Mouse (Mus musculus) small intestine, adult 2 months (tissue): Measurements from ENCODE around the gene Fam187a. TPM values are rescaled to one million over a fixed set of nuclear protein-coding genes. Genes with fewer than 3 reads are reported as not detected.
A peak's percentile ranks its signal among the peaks of the same experiment; 100 is the strongest.

ENCODE experiments used
- H3K27ac ChIP-seq: fragments of 200-500 bp; 2 replicates; pipeline ENCODE4 v1.5.1; 2012; ENCODE audit warnings: low read depth, low read length, control low read depth, inconsistent platforms; ENCODE audit not compliant: insufficient read depth
- H3K27me3 ChIP-seq: fragments of 200-500 bp; 2 replicates; pipeline ENCODE4 v1.6.1; 2012; ENCODE audit warnings: mild to moderate bottlenecking, moderate library complexity, low read length, inconsistent platforms; ENCODE audit not compliant: control insufficient read depth, insufficient read depth
- H3K36me3 ChIP-seq: fragments of 200-500 bp; 2 replicates; pipeline ENCODE4 v1.6.1; 2012; ENCODE audit warnings: mild to moderate bottlenecking, low read length, control low read depth, inconsistent platforms; ENCODE audit not compliant: control insufficient read depth, insufficient read depth
- H3K4me1 ChIP-seq: fragments of 200-500 bp; 2 replicates; pipeline ENCODE4 v1.6.1; 2012; ENCODE audit warnings: low read length, inconsistent platforms, mixed read lengths; ENCODE audit not compliant: control insufficient read depth, insufficient read depth, insufficient read length
- H3K4me3 ChIP-seq: fragments of 200-500 bp; 2 replicates; pipeline ENCODE4 v1.5.1; 2012; ENCODE audit warnings: low read depth, mild to moderate bottlenecking, control low read depth, inconsistent platforms, low read length, moderate library complexity
- CTCF ChIP-seq: fragments of 200-500 bp; IDR thresholded peaks from 2 replicates; pipeline ENCODE4 v1.5.1; 2012; ENCODE audit warnings: low read depth, mild to moderate bottlenecking, control low read depth, inconsistent platforms, low read length, moderate library complexity, mixed read lengths; ENCODE audit not compliant: insufficient replicate concordance, insufficient read length; ENCODE audit errors: extremely low read depth
- POLR2A ChIP-seq: fragments of 200-500 bp; IDR thresholded peaks from 2 replicates; pipeline ENCODE4 v1.6.1; 2012; ENCODE audit warnings: low read depth, mild to moderate bottlenecking, control low read depth, inconsistent platforms, low read length, moderate library complexity
- WGBS: fragments of 180-500 bp; shearing (Covaris S2); methylation state at CpG from one replicate; pipeline ENCODE4 v1.1.7; 2018; 5-methylcytosine and 5-hydroxymethylcytosine counted together
- polyA plus RNA-seq: library from polyadenylated mRNA; depleted of rRNA; stranded (reverse); fragments of >200 nt; gene quantifications from 2 replicates; pipeline ENCODE4 v1.2.3, GENCODE M21; 2012

Gene Fam187a
- polyA plus RNA-seq, 1 experiment: not detected

- 92% methylated on average over 4 of the region's 4 CpGs for WGBS
- Histone ChIP-seq H3K4me3 (no peak overlapping the region), H3K27ac (no peak overlapping the region), H3K4me1 (peaks cover 7% of the 10 kb centered on the region; the same call in 1 of the 2 replicates), H3K27me3 (no peaks in the 10 kb centered on the region), H3K36me3 (no peaks in the 10 kb centered on the region)
- TF ChIP-seq POLR2A (no peak), CTCF (no peak)
Measured at GRCm38 (mm10) chr11:102894716-102895115, 9.7 kb downstream of the Fam187a start.

- Histone ChIP-seq H3K4me3 (no peak overlapping the region), H3K27ac (no peak overlapping the region), H3K27me3 (no peaks in the 10 kb centered on the region), H3K4me1 (peaks cover 7% of the 10 kb centered on the region; the same call in 1 of the 2 replicates), H3K36me3 (no peaks in the 10 kb centered on the region)
- 47% methylated on average over 9 of the region's 9 CpGs for WGBS
- TF ChIP-seq POLR2A (no peak), CTCF (no peak)
Measured at GRCm38 (mm10) chr11:102895779-102896178, 10.8 kb downstream of the Fam187a start.

- no peak overlapping the region for H3K27ac ChIP-seq
- no peaks in the 10 kb centered on the region for H3K27me3 ChIP-seq
- H3K36me3 ChIP-seq: no peaks in the 10 kb centered on the region
- no peak overlapping the region for H3K4me3 ChIP-seq
- no peak for TF ChIP-seq POLR2A
- TF ChIP-seq CTCF: no peak
- WGBS: 81% methylated on average over 20 of the region's 20 CpGs
- peaks cover 7% of the 10 kb centered on the region; the same call in 1 of the 2 replicates for H3K4me1 ChIP-seq
Measured at GRCm38 (mm10) chr11:102896641-102897040, 11.7 kb downstream of the Fam187a start.

- Histone ChIP-seq H3K4me3 (no peak overlapping the region), H3K4me1 (peaks cover 3% of the 10 kb centered on the region; the same call in 1 of the 2 replicates), H3K36me3 (no peaks in the 10 kb centered on the region), H3K27ac (no peak overlapping the region), H3K27me3 (no peaks in the 10 kb centered on the region)
- 75% methylated on average over 9 of the region's 9 CpGs for WGBS
- no peak for TF ChIP-seq CTCF
- TF ChIP-seq POLR2A: no peak
Measured at GRCm38 (mm10) chr11:102898408-102898807, 13.4 kb downstream of the Fam187a start.

GRCm38 (mm10) chr11:102900763-102901162 lies 15.8 kb downstream of the Fam187a start, which contains the start of gene Gfap:
Gfap (minus strand) TSS chr11:102900912.
- no peaks in the 10 kb centered on the region for H3K27me3 ChIP-seq
- no peak within 1 kb of the TSS for H3K27ac ChIP-seq
- 5% methylated on average over 7 of the region's 7 CpGs for WGBS
- H3K36me3 ChIP-seq: no peaks in the 10 kb centered on the region
- TF ChIP-seq POLR2A (no peak), CTCF (peak; percentile 88)
- no peak within 1 kb of the TSS for H3K4me3 ChIP-seq
- H3K4me1 ChIP-seq: no peaks in the 10 kb centered on the region

GRCm38 (mm10) chr11:102901199-102901598 lies 16.2 kb downstream of the Fam187a start:
- TF ChIP-seq CTCF: no peak
- no peak for TF ChIP-seq POLR2A
- Histone ChIP-seq H3K27ac (no peak overlapping the region), H3K4me3 (no peak overlapping the region), H3K4me1 (no peaks in the 10 kb centered on the region), H3K36me3 (no peaks in the 10 kb centered on the region), H3K27me3 (no peaks in the 10 kb centered on the region)
- 58% methylated on average over 4 of the region's 4 CpGs for WGBS

GRCm38 (mm10) chr11:102902107-102902506 lies 17.1 kb downstream of the Fam187a start:
- H3K4me1 ChIP-seq: no peaks in the 10 kb centered on the region
- H3K27me3 ChIP-seq: no peaks in the 10 kb centered on the region
- TF ChIP-seq CTCF: no peak
- TF ChIP-seq POLR2A: no peak
- no peak overlapping the region for H3K27ac ChIP-seq
- H3K4me3 ChIP-seq: no peak overlapping the region
- H3K36me3 ChIP-seq: 0 out of 2 replicates have a peak, but pooled peaks cover 1% of the 10 kb centered on the region
- 79% methylated on average over 5 of the region's 5 CpGs for WGBS

- H3K27ac ChIP-seq: no peak overlapping the region
- no peaks in the 10 kb centered on the region for H3K27me3 ChIP-seq
- no peaks in the 10 kb centered on the region for H3K4me1 ChIP-seq
- H3K4me3 ChIP-seq: no peak overlapping the region
- no peak for TF ChIP-seq CTCF
- TF ChIP-seq POLR2A: no peak
- H3K36me3 ChIP-seq: 0 out of 2 replicates have a peak, but pooled peaks cover 6% of the 10 kb centered on the region
- WGBS: 58% methylated on average over 7 of the region's 7 CpGs
Measured at GRCm38 (mm10) chr11:102903654-102904053, 18.7 kb downstream of the Fam187a start.
